Mouse (Mus musculus): Measurements from ENCODE around the gene Prr5l.

GRCm38 (mm10) chr2:101678236-101679021 is 204.4 kb downstream of the Prr5l start, which contains the start of gene Traf6:
- TF ChIP-seq EP300 (IDR thresholded peaks at IDR 0.05; ENCODE audit: insufficient read depth, low read depth, low read length) (no peak), POLR2A (IDR thresholded peaks at IDR 0.05; ENCODE audit: insufficient read depth, low read depth, low read length) (peak; percentile 61), CTCF (IDR thresholded peaks at IDR 0.05) (peak; percentile 95)

Data from heart, adult 2 months (tissue).